Mouse (Mus musculus): Measurements from ENCODE around the gene Etnk2.

Etnk2 gene

DNA sequence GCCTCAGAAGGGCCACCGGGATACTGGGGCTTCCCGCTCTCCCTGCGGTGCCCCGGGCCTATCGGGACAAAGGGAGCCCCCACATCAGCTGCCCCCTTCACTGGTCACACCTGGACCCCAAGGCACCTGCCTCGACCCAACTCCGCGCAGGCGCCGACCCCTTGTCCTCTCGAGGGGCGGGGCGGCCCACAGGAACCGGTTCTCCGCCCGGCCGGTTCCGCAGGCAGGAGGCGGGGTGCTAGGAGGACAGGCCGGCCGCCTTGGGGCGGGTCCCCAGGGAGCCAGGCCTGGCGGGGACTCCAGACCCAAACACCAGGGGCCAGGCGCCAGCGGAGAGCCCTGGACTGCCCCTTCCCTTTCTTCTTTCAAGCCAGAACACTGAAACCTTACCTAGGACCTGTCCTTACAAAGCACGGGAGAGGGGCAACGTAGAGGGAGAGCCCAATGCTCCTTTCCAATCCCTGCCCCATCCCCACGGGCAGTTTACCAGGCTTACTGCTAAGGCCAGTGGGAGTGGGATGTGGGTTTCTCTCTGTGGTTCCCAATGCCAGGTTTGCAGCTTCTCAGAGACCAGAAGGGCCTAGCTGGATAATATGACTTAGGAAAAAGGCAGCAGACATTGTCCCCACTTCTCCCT is 54.9 kb downstream of the Etnk2 start:
- DNase-seq, result peak; percentile 56

DNA sequence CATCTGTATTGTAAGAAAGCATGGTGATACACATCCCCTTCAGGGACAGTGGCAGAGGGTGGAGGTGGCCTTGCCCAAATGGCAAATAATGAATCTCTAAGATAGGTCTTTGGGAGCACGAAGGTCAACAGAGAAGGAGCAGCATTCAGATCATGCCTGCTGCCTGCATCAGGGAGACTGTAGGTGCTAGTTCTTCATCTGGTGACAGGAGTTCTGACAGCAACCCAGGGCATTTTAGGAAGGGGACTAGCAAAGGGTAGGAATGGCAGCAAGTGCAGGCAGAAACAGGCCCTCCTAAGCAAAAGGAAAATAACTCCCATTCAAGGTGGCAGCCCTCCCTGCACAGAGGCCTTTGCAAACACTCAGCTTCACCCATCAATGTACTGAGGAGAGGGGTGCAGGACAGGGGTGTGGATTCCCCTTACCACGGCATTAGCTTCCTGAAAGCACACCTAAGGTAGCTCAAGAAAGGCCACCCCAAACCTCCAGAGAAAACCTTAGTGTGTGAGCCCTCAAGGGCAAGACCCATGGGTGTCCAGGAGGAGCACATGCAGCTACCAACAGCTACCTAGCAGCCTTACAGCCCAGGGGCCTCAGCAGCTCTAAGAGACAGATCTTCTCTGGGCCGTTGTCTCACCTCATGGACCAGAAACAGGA is 55.9 kb downstream of the Etnk2 start:
- no peak for DNase-seq

DNA sequence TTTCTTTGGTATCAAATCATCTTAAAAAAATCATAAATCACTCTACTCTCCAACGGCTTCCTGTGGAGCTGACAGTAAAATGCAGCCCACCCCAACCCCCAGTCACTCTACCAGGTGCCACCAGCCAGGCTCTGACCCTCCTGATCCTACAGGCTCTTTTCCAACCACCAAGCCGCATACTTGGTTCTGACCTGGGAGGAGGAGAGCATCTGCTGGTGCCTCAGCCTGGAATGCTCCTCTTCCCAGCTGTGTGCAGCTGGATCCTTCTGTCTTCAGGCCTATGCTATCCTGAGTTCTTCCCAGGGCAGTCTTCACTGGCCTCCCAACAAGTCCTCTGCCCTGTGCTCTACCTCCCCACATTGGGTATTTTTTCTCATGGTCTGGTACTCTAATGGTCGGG is 57.1 kb downstream of the Etnk2 start:
- DNase-seq, result no peak

DNA sequence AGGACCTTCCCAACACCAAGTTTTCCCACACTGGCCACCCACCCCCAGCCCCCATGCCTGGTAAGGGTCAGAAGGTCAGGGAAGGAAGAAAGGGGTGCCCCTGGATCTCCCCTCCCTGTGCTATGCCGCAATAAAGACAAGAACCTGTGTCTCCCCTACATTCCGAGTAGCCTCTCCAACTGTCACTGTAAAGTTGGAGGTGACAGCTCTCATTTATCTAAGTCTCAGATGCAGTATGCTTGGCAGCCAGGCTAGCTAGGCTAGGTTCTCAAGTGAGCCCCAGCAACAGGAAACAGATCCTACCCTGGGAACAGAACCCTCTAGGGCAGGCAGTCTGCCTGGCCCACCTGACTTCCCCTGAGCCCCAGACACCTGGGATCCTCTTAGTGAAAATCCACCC is 57.7 kb downstream of the Etnk2 start:
- DNase-seq, result no peak

DNA sequence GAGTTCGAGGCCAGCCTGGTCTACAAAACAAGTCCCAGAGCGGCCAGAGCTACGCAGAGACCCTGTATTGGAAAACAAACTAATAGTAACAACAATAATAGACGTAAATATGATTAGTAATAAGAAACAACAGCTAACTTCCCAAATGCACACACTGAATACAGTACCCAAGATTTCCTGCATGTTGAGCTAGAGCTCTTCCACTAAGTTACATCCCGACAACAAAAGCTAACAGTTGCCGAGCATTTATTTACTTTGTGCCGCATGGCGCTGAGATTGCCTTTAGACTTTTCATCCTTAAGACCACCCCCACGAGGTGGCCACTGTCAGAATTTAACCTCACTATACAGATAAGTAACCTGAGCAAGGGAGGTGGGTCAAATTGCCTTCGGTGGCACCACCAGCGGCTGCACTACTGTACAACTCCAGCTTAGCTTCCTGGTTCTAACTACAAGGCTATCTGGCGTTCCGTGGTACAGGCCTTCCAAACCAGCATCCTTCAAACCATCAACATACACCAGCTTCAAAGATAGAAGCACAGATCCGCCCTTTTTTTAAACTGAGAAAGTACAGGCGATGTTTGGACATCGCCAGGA is 58.7 kb downstream of the Etnk2 start:
- DNase-seq, result peak; percentile 28

DNA sequence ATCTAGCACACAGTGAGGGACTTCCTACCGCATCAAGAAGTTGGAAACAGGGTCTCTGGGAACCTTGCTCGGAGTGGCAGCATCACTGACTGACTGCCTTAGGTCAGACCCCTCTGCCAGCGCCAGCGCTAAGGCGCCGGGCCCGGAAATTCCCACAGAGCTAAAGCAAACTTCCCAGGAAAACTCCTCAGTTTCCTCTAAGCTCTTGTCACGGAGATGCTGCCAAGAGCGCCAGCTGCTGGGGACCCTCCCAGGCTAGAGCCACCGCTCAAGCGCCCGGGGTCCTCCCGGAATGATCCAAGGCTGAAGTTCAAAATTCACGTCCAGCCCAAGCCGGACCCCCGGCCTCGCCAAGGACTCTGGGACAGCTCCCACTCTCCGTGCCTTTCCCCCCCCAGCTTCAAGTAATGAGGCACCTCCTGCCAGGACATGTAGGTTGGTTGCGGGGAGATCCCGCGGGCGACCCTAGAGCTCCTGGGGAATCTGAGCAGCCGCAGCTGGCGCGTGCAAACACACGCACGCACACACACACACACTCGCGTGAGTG is 59.3 kb downstream of the Etnk2 start:
- DNase-seq, result peak; percentile 50

DNA sequence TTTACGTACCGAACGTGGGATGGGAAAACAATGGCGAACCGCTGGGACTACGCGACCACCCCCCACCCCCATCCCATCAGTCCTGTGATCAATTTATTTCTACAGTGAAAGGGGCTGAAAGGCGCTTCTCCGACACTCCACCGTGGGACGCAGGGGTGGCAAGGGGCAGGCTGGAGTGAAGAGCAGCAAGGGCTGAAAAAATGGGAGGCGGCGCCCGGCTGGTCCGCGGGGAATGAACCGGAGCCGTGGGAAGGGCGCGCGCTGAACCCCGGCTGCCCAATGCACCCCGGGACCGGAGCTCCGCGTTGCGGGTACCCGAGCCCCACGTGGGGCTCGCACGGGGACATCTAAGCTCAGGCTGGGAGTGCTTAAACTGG is 59.8 kb downstream of the Etnk2 start:
- DNase-seq, result peak; percentile 50

DNA sequence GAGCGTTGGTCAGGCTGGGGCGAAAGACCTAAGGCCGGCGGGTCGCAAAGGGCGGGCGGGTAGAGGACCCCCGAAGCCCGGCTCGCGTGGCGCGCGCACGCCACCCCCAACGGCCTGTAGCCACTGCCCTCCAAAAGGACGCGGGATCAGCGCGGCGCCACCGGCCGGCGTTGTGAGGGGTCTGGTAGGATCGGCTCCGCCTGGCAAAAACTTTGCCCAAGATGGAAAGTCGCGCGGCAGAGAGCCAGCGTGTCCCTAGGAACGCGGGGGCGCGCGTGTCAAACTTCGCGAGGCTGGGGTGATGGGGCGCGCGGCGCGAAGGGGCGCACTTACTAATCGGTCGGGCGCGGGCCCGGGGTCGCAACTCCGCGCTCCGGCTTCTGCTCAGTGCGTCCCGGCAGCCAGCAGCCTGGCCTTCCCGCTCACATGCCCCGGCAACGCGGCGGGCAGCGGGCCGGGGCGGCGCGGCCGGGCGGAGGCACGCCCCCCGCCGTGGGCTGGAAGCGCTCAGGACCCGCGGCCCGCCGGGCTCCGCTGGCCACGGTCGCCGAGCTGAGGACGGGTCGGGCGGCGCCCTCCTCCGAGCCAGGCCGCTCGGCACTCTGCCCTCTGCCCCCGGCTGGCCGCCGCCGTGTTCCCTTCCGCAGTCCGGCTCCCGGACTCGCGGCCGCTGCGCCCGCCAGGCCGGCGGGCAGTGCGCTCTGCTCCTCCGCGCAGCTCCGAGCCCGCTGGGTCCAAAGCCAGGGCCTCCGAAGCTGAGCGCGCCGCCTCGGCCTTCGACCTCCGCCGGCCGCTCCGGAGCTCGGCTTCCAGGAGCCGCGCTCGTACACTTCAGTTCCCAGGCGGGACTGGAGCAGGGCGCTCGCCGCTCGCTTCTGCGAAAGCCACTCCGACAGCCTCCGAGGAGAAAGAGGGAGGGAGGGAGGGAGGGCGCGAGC is 60.4 kb downstream of the Etnk2 start, which contains the start of gene Sox13:
TSS of gene Sox13 (minus strand) at position 835 of the 938 bp plus-strand sequence.
- DNase-seq, result peak; percentile 65

DNA sequence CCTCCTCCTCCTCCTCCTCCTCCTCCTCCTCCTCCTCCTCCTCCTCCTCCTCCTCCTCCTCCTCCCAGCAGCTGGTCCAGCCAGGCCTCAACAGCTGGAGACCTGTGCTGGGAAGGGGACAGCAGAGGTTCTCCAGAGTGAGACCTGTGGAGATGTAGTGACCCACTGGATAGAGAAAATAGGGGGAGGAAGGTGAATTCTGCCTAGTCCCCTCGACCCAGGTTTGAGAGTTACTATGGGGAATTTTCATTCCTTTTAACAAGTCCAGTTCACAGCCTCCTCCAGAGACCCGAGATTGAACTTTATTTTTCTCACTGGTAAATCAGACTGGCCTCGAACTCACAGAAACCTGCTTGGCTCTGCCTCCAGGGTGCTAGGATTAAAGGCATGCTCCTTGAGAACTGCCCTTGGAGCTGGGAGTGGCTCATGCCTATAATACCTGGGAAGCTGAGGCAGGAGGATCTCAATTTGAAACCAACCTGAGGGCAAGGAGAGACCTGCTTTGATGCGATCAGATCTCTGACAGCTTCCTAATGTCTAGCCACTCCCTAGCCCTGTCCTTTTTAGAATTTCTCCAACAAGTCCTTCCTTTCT is 61.3 kb downstream of the Etnk2 start:
- DNase-seq, result no peak
